Mouse (Mus musculus): ENCODE data around the gene Vav1.
"Not testable (repeated sequence)": the region's sequence is repeated elsewhere in the genome, so short reads cannot be mapped to it uniquely, and the experiment has no call there.

Vav1 gene

GRCm38 (mm10) chr17:57280411-57280810, 1.5 kb downstream of the Vav1 start:
- no peak for DNase-seq (ENCODE audit: low read depth)

- peak; percentile 44 for DNase-seq (ENCODE audit: low read depth)
These were observed 5.0 kb downstream of the Vav1 start for GRCm38 (mm10) chr17:57283906-57284305.

- DNase-seq (ENCODE audit: low read depth), result no peak
These were observed 6.2 kb downstream of the Vav1 start for GRCm38 (mm10) chr17:57285077-57285476.

- DNase-seq (ENCODE audit: low read depth), result peak; percentile 68
These were observed 7.9 kb downstream of the Vav1 start for GRCm38 (mm10) chr17:57286718-57287355.

- DNase-seq (ENCODE audit: low read depth), result no peak
These were observed 10.4 kb downstream of the Vav1 start for GRCm38 (mm10) chr17:57289252-57289651.

GRCm38 (mm10) chr17:57290001-57290670, 11.2 kb downstream of the Vav1 start:
- DNase-seq (ENCODE audit: low read depth), result peak; percentile 62

GRCm38 (mm10) chr17:57290671-57291055, 11.8 kb downstream of the Vav1 start:
- DNase-seq (ENCODE audit: low read depth), result peak; percentile 65

- no peak for DNase-seq (ENCODE audit: low read depth)
These were observed 13.4 kb downstream of the Vav1 start for GRCm38 (mm10) chr17:57292302-57292701.

- no peak for DNase-seq (ENCODE audit: low read depth)
These were observed 14.1 kb downstream of the Vav1 start for GRCm38 (mm10) chr17:57292968-57293367.

GRCm38 (mm10) chr17:57295935-57296334, 17.0 kb downstream of the Vav1 start:
- DNase-seq (ENCODE audit: low read depth), result no peak

- DNase-seq (ENCODE audit: low read depth), result no peak
These were observed 18.1 kb downstream of the Vav1 start for GRCm38 (mm10) chr17:57297040-57297439.

- peak; percentile 38 for DNase-seq (ENCODE audit: low read depth)
These were observed 26.7 kb downstream of the Vav1 start for GRCm38 (mm10) chr17:57305593-57305992.

- no peak for DNase-seq (ENCODE audit: low read depth)
These were observed 28.2 kb downstream of the Vav1 start for GRCm38 (mm10) chr17:57307074-57307473.

- no peak for DNase-seq (ENCODE audit: low read depth)
These were observed 32.9 kb downstream of the Vav1 start for GRCm38 (mm10) chr17:57311801-57312200.

- no peak for DNase-seq (ENCODE audit: low read depth)
These were observed 48.7 kb downstream of the Vav1 start for GRCm38 (mm10) chr17:57327615-57328014.

- DNase-seq (ENCODE audit: low read depth), result no peak
These were observed 50.0 kb downstream of the Vav1 start for GRCm38 (mm10) chr17:57328944-57329343.

- no peak for DNase-seq (ENCODE audit: low read depth)
These were observed 52.1 kb downstream of the Vav1 start for GRCm38 (mm10) chr17:57330993-57331392.

- peak; percentile 63 for DNase-seq (ENCODE audit: low read depth)
These were observed 53.3 kb downstream of the Vav1 start for GRCm38 (mm10) chr17:57332241-57332640.

GRCm38 (mm10) chr17:57334001-57334760, 55.3 kb downstream of the Vav1 start:
- peak; percentile 30 for DNase-seq (ENCODE audit: low read depth)

GRCm38 (mm10) chr17:57334761-57335150, 55.9 kb downstream of the Vav1 start:
- DNase-seq (ENCODE audit: low read depth), result peak; percentile 87

- DNase-seq (ENCODE audit: low read depth), result not testable (repeated sequence)
These were observed 56.3 kb downstream of the Vav1 start for GRCm38 (mm10) chr17:57335194-57335593.

- DNase-seq (ENCODE audit: low read depth), result peak; percentile 95
These were observed 56.9 kb downstream of the Vav1 start for GRCm38 (mm10) chr17:57335673-57336303.

- peak; percentile 41 for DNase-seq (ENCODE audit: low read depth)
These were observed 59.1 kb downstream of the Vav1 start for GRCm38 (mm10) chr17:57337996-57338395.

Data from naive thymus-derived CD4-positive, alpha-beta T cell, adult 2 months (primary cell).